Mouse (Mus musculus) C2C12 (cell line): ENCODE measurements around the gene Ccr2.
"Not testable (repeated sequence)": the region's sequence is repeated elsewhere in the genome, so short reads cannot be mapped to it uniquely, and the experiment has no call there.

Experiments
- CEBPB ChIP-seq: IDR thresholded peaks from one replicate; pipeline ENCODE4 v1.6.1; 2011; ENCODE audit warnings: low read depth, mild to moderate bottlenecking, control low read depth, moderate library complexity
- CTCF ChIP-seq: IDR thresholded peaks from one replicate; pipeline ENCODE4 v1.5.1; 2011; ENCODE audit not compliant: control insufficient read depth, insufficient read depth, insufficient read length
- MAX ChIP-seq: IDR thresholded peaks from one replicate; pipeline ENCODE4 v1.6.1; 2011; ENCODE audit warnings: mild to moderate bottlenecking, control low read depth
- MYOD1 ChIP-seq: IDR thresholded peaks from one replicate; pipeline ENCODE4 v1.6.1; 2011; ENCODE audit warnings: low read depth; ENCODE audit not compliant: control insufficient read depth, insufficient read length
- MYOG ChIP-seq: IDR thresholded peaks from one replicate; pipeline ENCODE4 v1.6.1; 2011; ENCODE audit not compliant: control insufficient read depth, insufficient read length; ENCODE audit errors: extremely low read depth
- USF1 ChIP-seq: IDR thresholded peaks from one replicate; pipeline ENCODE4 v1.6.1; 2011; ENCODE audit warnings: low read depth, mild to moderate bottlenecking, control low read depth, moderate library complexity

- not testable (repeated sequence) for TF ChIP-seq USF1, CTCF, MYOG, MAX, CEBPB, MYOD1
Observed at GRCm38 (mm10) chr9:124061474-124062432, 40.0 kb upstream of the Ccr2 start.
